ENCODE assay signal across 9 mouse cellular contexts in genomic region chr1:182520091-182520937, GRCm38 (mm10). TPM values are rescaled to one million over a fixed set of nuclear protein-coding genes. Genes with fewer than 3 reads are reported as not detected.
DNase-seq lines count a peak whose midpoint lies in the region; ATAC-seq and TF ChIP-seq lines count a peak whose summit lies in the region.
"Had no signal": no experiment of that assay in that cellular context is flagged by ENCODE, and none has a peak within 500 bp of the region (broad histone marks: within the 10 kb centered on the region; RNA-seq: fewer than 3 reads in every experiment).

No protein-coding gene starts in this region.

- no peaks in the 10 kb centered on the region for H3K36me3 ChIP-seq in kidney, adult 2 months (ENCODE audit: control insufficient read depth, insufficient read depth, low read length)
- no peaks in the 10 kb centered on the region for H3K36me3 ChIP-seq in embryonic facial prominence, embryonic 12.5 days
- no peaks in the 10 kb centered on the region for H3K36me3 ChIP-seq in limb, embryonic 15.5 days
- H3K36me3 ChIP-seq: neural tube, embryonic 13.5 days had no signal

- no peaks in the 10 kb centered on the region for H3K27me3 ChIP-seq in kidney, adult 2 months (replicated peaks; ENCODE audit: control insufficient read depth, insufficient read depth, low read length)
- H3K27me3 ChIP-seq in embryonic facial prominence, embryonic 12.5 days, result 0 out of 2 replicates have a peak, but pooled peaks cover 4% of the 10 kb centered on the region
- no peaks in the 10 kb centered on the region for H3K27me3 ChIP-seq in limb, embryonic 15.5 days

- 33% methylated on average over 14 of the region's 14 CpGs for WGBS in kidney, adult 2 months
- 8% methylated on average over 14 of the region's 14 CpGs for WGBS in embryonic facial prominence, embryonic 12.5 days
- 9% methylated on average over 14 of the region's 14 CpGs for WGBS in limb, embryonic 15.5 days

- peaks cover 3% of the 10 kb centered on the region for H3K4me1 ChIP-seq in kidney, adult 2 months (ENCODE audit: control insufficient read depth, insufficient read depth, low read length)
- peaks cover 37% of the 10 kb centered on the region for H3K4me1 ChIP-seq in embryonic facial prominence, embryonic 12.5 days
- peaks cover 55% of the 10 kb centered on the region for H3K4me1 ChIP-seq in limb, embryonic 15.5 days

- DNase-seq in kidney, adult 2 months, result peak; percentile 54
- no peak for DNase-seq in kidney, adult 8-10 months
- peak; percentile 67 to 78 for DNase-seq in heart, postnatal 14 days
- peak; percentile 73 for DNase-seq in thymus, postnatal 4 days
- DNase-seq in frontal cortex, postnatal 25 days (ENCODE audit: low spot score in 2 of 2), result no peak

- peak; percentile 70 for ATAC-seq in embryonic facial prominence, embryonic 12.5 days (ENCODE audit: insufficient number of reproducible peaks, insufficient read depth, low FRiP score, low TSS enrichment)
- ATAC-seq in limb, embryonic 15.5 days (ENCODE audit: insufficient number of reproducible peaks, low FRiP score, low TSS enrichment, low read depth), result peak; percentile 80
- peak; percentile 79 for ATAC-seq in neutrophil, adult 5-6 weeks (ENCODE audit: extremely low read depth, insufficient number of reproducible peaks, low FRiP score, poor library complexity, severe bottlenecking)

- intact Hi-C loops in heart, postnatal 14 days (cut with DNase I), result no loop called here

- no peak for TF ChIP-seq CTCF in kidney, adult 2 months (conservative IDR thresholded peaks at IDR 0.05; ENCODE audit: insufficient read depth, insufficient read length, low read depth, low read length)

- H3K4me3 ChIP-seq in kidney, adult 2 months (ENCODE audit: insufficient read depth, low read depth, low read length), result no peak overlapping the region
- H3K4me3 ChIP-seq in embryonic facial prominence, embryonic 12.5 days, result 0 out of 2 replicates have a peak overlapping the region, but pooled peaks have one; percentile 16
- H3K4me3 ChIP-seq in limb, embryonic 15.5 days, result 0 out of 2 replicates have a peak overlapping the region, but pooled peaks have one; percentile 4
- H3K4me3 ChIP-seq: neural tube, embryonic 13.5 days had no signal

- no peak overlapping the region for H3K9ac ChIP-seq in embryonic facial prominence, embryonic 12.5 days
- no peak overlapping the region for H3K9ac ChIP-seq in limb, embryonic 15.5 days
- H3K9ac ChIP-seq: neural tube, embryonic 13.5 days had no signal

- H3K27ac ChIP-seq in kidney, adult 2 months (ENCODE audit: insufficient read depth, low read depth, low read length), result peak overlapping the region; percentile 9; the same call in 1 of the 2 replicates
- H3K27ac ChIP-seq in embryonic facial prominence, embryonic 12.5 days, result peak overlapping the region; percentile 89
- H3K27ac ChIP-seq in limb, embryonic 15.5 days, result peak overlapping the region; percentile 94
- H3K27ac ChIP-seq: neural tube, embryonic 13.5 days had no signal

- H3K9me3 ChIP-seq in embryonic facial prominence, embryonic 12.5 days, result no peaks in the 10 kb centered on the region
- no peaks in the 10 kb centered on the region for H3K9me3 ChIP-seq in limb, embryonic 15.5 days
- H3K9me3 ChIP-seq: neural tube, embryonic 13.5 days had no signal

- TF ChIP-seq POLR2A in kidney, adult 2 months (IDR thresholded peaks at IDR 0.05; ENCODE audit: low read depth, low read length), result no peak

- peak overlapping the region; percentile 39 for H3K4me2 ChIP-seq in embryonic facial prominence, embryonic 12.5 days (replicated peaks)
- H3K4me2 ChIP-seq in limb, embryonic 15.5 days, result peak overlapping the region; percentile 33
- H3K4me2 ChIP-seq: neural tube, embryonic 13.5 days had no signal

RNA-seq across cellular contexts. Expression of gene Capn2, which starts 2.9 kb away (rescaled TPM):
- 31.7 and 33.0 TPM in 2 replicates for polyA plus RNA-seq in kidney, adult 2 months (2012; rRNA removed)
- polyA plus RNA-seq in embryonic facial prominence, embryonic 12.5 days (2016; fragmentation: Nextera tagmentation; extraction: Ambion mirVana), result 141 and 152 TPM in 2 replicates
- 10 to 100 TPM; 69.8 to 72.5 TPM for total RNA-seq in heart, postnatal 14 days (2021)
- polyA plus RNA-seq in limb, embryonic 15.5 days (2015; fragmentation: Nextera tagmentation; extraction: Ambion mirVana), result 150 and 151 TPM in 2 replicates
- total RNA-seq in neutrophil, adult 5-6 weeks (2017), result 25.4 and 40.7 TPM in 2 replicates

RNA-seq across cellular contexts. Expression of gene Capn8, which starts 44.5 kb away (rescaled TPM):
- 0.03 TPM in 1 of 2 replicates, not detected in the other for polyA plus RNA-seq in kidney, adult 2 months (2012; rRNA removed)
- polyA plus RNA-seq in embryonic facial prominence, embryonic 12.5 days (2016; fragmentation: Nextera tagmentation; extraction: Ambion mirVana), result 0.08 TPM in 1 of 2 replicates, not detected in the other
- not detected for total RNA-seq in heart, postnatal 14 days (2021)
- 0.07 TPM in 1 of 2 replicates, not detected in the other for polyA plus RNA-seq in limb, embryonic 15.5 days (2015; fragmentation: Nextera tagmentation; extraction: Ambion mirVana)
- not detected in 2 replicates for total RNA-seq in neutrophil, adult 5-6 weeks (2017)

Comparison
In these comparisons a context has a peak if more than half of its experiments do, and no peak if none do; other contexts are left out.
1. DNase-seq: peak in kidney, adult 2 months (single experiment), heart, postnatal 14 days (2 of 2) and thymus, postnatal 4 days (single experiment); none in kidney, adult 8-10 months (0 of 2) and frontal cortex, postnatal 25 days (0 of 2).
2. H3K27ac ChIP-seq: peak in every context shown above with its lines; median percentile 94 in limb, embryonic 15.5 days; 89 in embryonic facial prominence, embryonic 12.5 days; 9 in kidney, adult 2 months.
3. Peak in every context shown above with its lines, with median percentiles within 50 percentile points of each other: ATAC-seq.